Mouse (Mus musculus): ENCODE measurements around the gene Cpm. TPM values are rescaled to one million over a fixed set of nuclear protein-coding genes. Genes with fewer than 3 reads are reported as not detected.
"Not testable (repeated sequence)": the region's sequence is repeated elsewhere in the genome, so short reads cannot be mapped to it uniquely, and the experiment has no call there.

Cpm gene
- polyA plus RNA-seq, 1 experiment from 2014 or later: 49.3 TPM

DNA sequence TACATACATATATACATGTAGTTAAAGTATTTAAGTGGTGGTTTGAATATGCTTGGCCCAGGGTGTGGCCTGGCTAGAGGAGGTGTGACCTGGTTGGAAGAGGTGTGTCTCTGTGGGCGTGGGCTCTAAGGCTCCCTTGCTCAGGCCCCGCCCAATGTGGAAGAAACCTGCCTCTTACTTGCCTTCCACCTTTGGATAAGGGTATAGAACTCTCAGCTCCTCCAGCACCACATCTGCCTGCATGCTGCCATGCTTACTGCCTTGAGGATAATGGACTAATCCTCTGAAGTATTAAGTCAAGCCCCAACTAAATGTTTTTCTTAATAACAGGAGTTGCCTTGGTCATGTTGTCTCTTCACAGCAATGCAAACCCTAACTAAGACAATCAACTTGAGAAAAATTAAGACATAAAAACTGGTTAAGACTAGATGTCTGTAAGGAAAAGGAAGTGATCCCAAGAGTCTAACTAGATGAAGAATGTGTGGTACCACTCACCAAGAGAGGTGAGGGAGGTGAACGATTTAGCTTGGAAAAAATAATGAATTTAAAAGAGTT is 68.3 kb downstream of the Cpm start:
- Histone ChIP-seq H3K27ac (no peak overlapping the region), H3K4me2 (no peak overlapping the region), H3K9me3 (no peaks in the 10 kb centered on the region), H3K27me3 (no peaks in the 10 kb centered on the region), H3K4me3 (no peak overlapping the region), H3K9ac (no peak overlapping the region), H3K4me1 (no peaks in the 10 kb centered on the region), H3K36me3 (peaks cover 90% of the 10 kb centered on the region)
- ATAC-seq (ENCODE audit: borderline replicate concordance, extremely low read depth, low FRiP score, low TSS enrichment): no peak
- WGBS: 86% methylated on average over 3 of the region's 3 CpGs

DNA sequence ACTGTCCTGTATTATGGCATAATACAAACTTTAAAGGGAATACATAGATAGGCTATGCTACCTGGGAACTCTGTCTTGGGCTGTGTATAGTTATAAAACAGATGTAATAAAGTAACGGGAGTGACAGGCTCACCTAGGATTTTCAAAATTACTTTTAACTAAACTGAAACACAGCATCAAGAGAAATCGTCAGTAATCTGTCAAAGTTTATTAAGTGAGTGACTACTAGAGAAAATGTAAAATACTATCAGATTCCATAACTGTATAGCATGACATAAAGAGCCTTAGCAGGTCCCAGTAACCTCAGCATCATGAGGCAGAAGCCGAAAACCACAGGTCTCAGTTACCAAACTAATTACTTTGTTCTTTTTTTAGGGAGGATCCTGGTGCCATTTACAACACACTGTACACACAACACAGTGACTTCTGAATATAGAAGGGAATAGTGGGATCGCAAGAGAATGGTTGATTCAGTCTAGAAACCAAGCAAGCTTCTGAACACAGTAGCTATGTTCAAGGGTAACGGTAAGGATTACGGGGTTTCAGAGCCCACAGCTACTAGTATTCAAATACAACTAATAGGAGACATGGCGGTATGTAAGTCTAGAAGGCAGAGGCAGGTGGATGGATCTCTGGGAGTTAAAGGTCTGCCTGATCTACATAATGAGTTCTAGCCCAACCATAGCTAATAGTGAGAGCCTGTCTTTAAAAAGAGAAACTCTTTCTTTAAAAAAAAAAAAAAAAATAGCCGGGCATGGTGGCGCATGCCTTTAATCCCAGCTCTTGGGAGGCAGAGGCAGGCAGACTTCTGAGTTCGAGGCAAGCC is 69.2 kb downstream of the Cpm start:
- Histone ChIP-seq H3K9ac (no peak overlapping the region), H3K4me3 (no peak overlapping the region), H3K9me3 (no peaks in the 10 kb centered on the region), H3K4me1 (no peaks in the 10 kb centered on the region), H3K27me3 (no peaks in the 10 kb centered on the region), H3K4me2 (no peak overlapping the region), H3K27ac (no peak overlapping the region), H3K36me3 (peaks cover 93% of the 10 kb centered on the region)
- no peak for ATAC-seq (ENCODE audit: borderline replicate concordance, extremely low read depth, low FRiP score, low TSS enrichment)
- 92% methylated on average over 10 of the region's 10 CpGs for WGBS

DNA sequence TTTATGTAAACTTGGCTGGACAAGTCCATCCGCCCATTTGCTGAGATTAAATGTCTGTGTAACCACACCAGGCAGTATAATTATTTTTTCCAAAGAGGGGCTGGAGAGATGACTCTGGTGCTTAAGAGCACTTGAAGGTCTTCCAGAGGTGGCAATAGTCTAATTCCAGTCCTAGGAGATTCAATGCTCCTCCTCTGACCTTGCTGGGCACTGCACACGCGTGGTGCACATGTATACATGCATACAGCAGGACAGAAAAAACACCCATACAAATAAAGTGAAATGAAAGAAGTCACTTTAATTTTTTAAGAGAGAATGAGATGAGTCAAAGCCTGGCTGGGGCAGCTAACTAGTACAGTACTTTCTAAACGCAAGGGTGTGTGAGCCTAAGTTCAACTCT is 70.6 kb downstream of the Cpm start:
- no peak overlapping the region for H3K9ac ChIP-seq
- H3K4me3 ChIP-seq: no peak overlapping the region
- no peaks in the 10 kb centered on the region for H3K27me3 ChIP-seq
- no peak for ATAC-seq (ENCODE audit: borderline replicate concordance, extremely low read depth, low FRiP score, low TSS enrichment)
- 92% methylated on average over 4 of the region's 4 CpGs for WGBS
- H3K27ac ChIP-seq: no peak overlapping the region
- H3K36me3 ChIP-seq: peaks cover 95% of the 10 kb centered on the region
- H3K4me1 ChIP-seq: no peaks in the 10 kb centered on the region
- H3K4me2 ChIP-seq: no peak overlapping the region
- H3K9me3 ChIP-seq: no peaks in the 10 kb centered on the region

DNA sequence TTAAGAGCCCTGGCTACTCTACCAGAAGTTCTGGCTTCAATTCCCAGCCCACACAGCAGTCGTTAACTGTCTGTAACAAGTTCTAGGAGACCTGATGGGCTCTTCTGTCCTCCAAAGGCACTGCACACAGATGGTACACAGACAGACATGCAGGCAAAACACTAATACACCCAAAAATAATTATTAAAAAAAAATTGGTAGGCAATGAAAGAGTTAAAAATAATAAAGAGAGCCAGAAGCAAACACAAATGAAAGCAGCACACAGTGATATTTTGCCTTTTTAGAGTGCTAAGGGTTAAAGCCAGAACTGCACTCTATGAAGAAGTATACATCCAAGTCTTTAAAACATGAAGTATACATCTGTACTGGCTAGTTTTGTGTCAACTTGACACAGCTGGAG is 71.2 kb downstream of the Cpm start:
- Histone ChIP-seq H3K4me3 (no peak overlapping the region), H3K27me3 (no peaks in the 10 kb centered on the region), H3K27ac (no peak overlapping the region), H3K4me2 (no peak overlapping the region), H3K9ac (no peak overlapping the region), H3K9me3 (no peaks in the 10 kb centered on the region), H3K36me3 (peaks cover 95% of the 10 kb centered on the region), H3K4me1 (no peaks in the 10 kb centered on the region)
- ATAC-seq (ENCODE audit: borderline replicate concordance, extremely low read depth, low FRiP score, low TSS enrichment): no peak
- WGBS: 86% methylated on average over 1 of the region's 1 CpGs

GRCm38 (mm10) chr10:117701034-117701829 is 71.9 kb downstream of the Cpm start:
- Histone ChIP-seq H3K4me1 (no peaks in the 10 kb centered on the region), H3K9me3 (no peaks in the 10 kb centered on the region), H3K4me2 (no peak overlapping the region), H3K27me3 (no peaks in the 10 kb centered on the region), H3K4me3 (no peak overlapping the region), H3K27ac (no peak overlapping the region), H3K36me3 (peaks cover 90% of the 10 kb centered on the region), H3K9ac (no peak overlapping the region)
- ATAC-seq (ENCODE audit: borderline replicate concordance, extremely low read depth, low FRiP score, low TSS enrichment): no peak
- 89% methylated on average over 6 of the region's 6 CpGs for WGBS

DNA sequence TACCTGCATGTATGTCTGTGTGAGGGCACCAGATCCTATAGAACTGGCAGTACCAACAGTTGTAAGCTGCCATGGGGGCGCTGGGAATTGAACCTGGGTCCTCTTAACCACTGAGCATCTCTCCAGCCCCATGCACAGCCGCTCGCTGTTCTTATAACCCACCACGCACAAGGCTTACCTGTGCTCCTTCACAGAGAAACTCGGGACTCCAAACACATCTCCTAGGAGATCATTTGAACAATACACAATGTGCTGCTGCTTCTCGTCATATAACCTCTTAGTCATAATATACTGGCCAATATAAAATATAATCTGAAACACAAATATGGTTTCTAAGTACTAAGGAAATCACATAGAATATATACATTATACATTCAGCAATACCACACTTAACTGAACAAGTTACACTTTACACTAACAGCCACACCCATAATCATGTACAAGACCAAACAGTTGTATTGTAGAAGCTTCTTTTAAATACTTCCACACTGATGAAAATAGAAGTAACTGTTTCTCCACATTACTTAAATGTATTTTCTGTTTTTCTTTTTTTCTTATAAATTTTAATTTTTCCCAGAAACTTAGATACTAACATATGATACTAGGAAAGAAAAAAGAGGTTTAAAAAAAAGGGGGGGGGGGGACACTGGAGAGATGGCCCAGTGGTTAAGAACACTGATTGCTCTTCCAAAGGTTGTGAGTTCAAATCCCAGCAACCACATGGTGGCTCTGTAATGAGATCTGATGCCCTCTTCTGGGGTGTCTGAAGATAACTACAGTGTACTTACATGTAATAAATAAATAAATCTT is 72.9 kb downstream of the Cpm start:
- Histone ChIP-seq H3K4me1 (no peaks in the 10 kb centered on the region; the same call in 1 of the 2 replicates), H3K9ac (no peak overlapping the region), H3K27ac (no peak overlapping the region), H3K9me3 (no peaks in the 10 kb centered on the region), H3K4me3 (no peak overlapping the region), H3K27me3 (no peaks in the 10 kb centered on the region), H3K36me3 (peaks cover 89% of the 10 kb centered on the region), H3K4me2 (no peak overlapping the region)
- no peak for ATAC-seq (ENCODE audit: borderline replicate concordance, extremely low read depth, low FRiP score, low TSS enrichment)
- WGBS: 92% methylated on average over 6 of the region's 6 CpGs

- Histone ChIP-seq H3K4me2 (no peak overlapping the region), H3K4me3 (no peak overlapping the region), H3K27me3 (no peaks in the 10 kb centered on the region), H3K36me3 (peaks cover 82% of the 10 kb centered on the region), H3K9me3 (no peaks in the 10 kb centered on the region), H3K9ac (no peak overlapping the region), H3K27ac (no peak overlapping the region), H3K4me1 (no peaks in the 10 kb centered on the region; the same call in 1 of the 2 replicates)
- 88% methylated on average over 3 of the region's 3 CpGs for WGBS
- ATAC-seq (ENCODE audit: borderline replicate concordance, extremely low read depth, low FRiP score, low TSS enrichment): no peak
Measured at GRCm38 (mm10) chr10:117703506-117703905, 74.2 kb downstream of the Cpm start.

- H3K36me3 ChIP-seq: peaks cover 77% of the 10 kb centered on the region
- not testable (repeated sequence) for H3K9me3 ChIP-seq; ATAC-seq (ENCODE audit: borderline replicate concordance, extremely low read depth, low FRiP score, low TSS enrichment); H3K4me2 ChIP-seq; H3K4me1 ChIP-seq; H3K27ac ChIP-seq; H3K4me3 ChIP-seq; H3K27me3 ChIP-seq; H3K9ac ChIP-seq
- WGBS: 96% methylated on average over 6 of the region's 6 CpGs
Measured at GRCm38 (mm10) chr10:117704314-117704963, 75.1 kb downstream of the Cpm start.

DNA sequence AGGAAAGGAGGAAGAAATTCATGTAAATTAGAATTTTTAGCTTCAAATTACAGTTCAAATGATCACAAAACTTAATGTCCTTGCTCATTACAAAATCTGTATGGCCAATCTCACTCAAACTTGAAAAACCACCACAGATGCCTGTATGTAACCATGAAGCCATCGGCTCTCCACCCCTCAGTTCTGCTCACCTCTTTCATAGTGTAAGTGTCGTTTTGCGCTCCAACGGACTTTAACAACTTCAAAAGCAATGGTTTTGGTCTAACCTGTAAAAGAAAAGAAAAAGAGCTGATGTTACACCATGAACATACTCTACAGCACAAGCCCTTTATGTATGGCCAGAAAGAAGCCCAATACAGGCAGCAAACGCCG is 75.7 kb downstream of the Cpm start:
- ATAC-seq (ENCODE audit: borderline replicate concordance, extremely low read depth, low FRiP score, low TSS enrichment): no peak
- H3K4me2 ChIP-seq: no peak overlapping the region
- H3K36me3 ChIP-seq: peaks cover 72% of the 10 kb centered on the region
- 97% methylated on average over 6 of the region's 6 CpGs for WGBS
- H3K4me3 ChIP-seq: no peak overlapping the region
- H3K9me3 ChIP-seq: no peaks in the 10 kb centered on the region
- no peaks in the 10 kb centered on the region for H3K27me3 ChIP-seq
- H3K4me1 ChIP-seq: peaks cover 10% of the 10 kb centered on the region
- H3K27ac ChIP-seq: no peak overlapping the region
- no peak overlapping the region for H3K9ac ChIP-seq

DNA sequence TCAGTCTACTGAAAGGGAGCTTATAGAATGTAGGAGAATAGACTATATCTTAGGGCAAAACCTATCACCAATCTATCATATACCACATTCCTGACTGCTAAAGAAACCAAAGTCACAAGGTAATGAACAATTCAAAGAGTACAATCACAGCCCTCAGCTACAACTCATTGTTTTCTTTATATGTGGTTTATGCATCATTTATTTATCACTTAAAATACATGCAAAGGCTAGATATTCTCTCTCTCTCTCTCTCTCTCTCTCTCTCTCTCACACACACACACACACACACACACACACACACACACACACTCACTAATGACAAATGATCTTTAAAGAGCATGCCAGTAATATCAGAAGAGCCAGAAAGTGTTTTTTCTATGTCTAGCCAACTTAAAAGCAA is 76.5 kb downstream of the Cpm start:
- Histone ChIP-seq H3K4me1 (peaks cover 10% of the 10 kb centered on the region), H3K27me3 (no peaks in the 10 kb centered on the region), H3K9me3 (no peaks in the 10 kb centered on the region), H3K27ac (no peak overlapping the region), H3K4me3 (no peak overlapping the region), H3K9ac (no peak overlapping the region), H3K4me2 (no peak overlapping the region), H3K36me3 (peaks cover 63% of the 10 kb centered on the region)
- ATAC-seq (ENCODE audit: borderline replicate concordance, extremely low read depth, low FRiP score, low TSS enrichment): no peak

DNA sequence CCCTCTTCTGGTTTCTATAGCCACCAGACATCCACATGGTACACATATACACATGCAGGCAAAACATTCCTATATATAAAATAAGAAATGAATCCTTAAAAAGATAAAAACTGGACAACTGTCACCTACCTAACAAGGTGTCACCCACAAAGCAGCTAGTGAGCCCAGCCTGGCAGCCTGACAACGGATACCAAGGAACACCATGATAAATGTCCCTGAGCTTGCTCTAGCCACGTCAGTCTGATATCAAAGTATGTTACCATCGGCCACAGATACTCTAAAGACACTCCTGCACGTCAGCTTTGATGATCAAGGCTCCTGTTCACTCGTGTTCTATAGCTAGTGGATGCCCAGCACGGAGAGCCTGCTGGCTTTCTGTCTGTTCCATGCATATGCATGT is 77.1 kb downstream of the Cpm start:
- Histone ChIP-seq H3K4me3 (no peak overlapping the region), H3K9me3 (no peaks in the 10 kb centered on the region), H3K9ac (no peak overlapping the region), H3K36me3 (peaks cover 59% of the 10 kb centered on the region), H3K27me3 (no peaks in the 10 kb centered on the region), H3K27ac (no peak overlapping the region), H3K4me2 (no peak overlapping the region), H3K4me1 (peaks cover 13% of the 10 kb centered on the region)
- WGBS: 83% methylated on average over 6 of the region's 6 CpGs
- ATAC-seq (ENCODE audit: borderline replicate concordance, extremely low read depth, low FRiP score, low TSS enrichment): no peak
